Mouse (Mus musculus): ENCODE results near the gene Il2rb.

- no peak for TF ChIP-seq EP300 (IDR thresholded peaks at IDR 0.05)
- TF ChIP-seq CTCF (IDR thresholded peaks at IDR 0.05), result no peak
These were observed at the start of gene Il2rb for GRCm38 (mm10) chr15:78494968-78495406.
